Mouse (Mus musculus) adrenal gland, postnatal 14 days (tissue): Measurements from ENCODE around the gene Qrich2. TPM values are rescaled to one million over a fixed set of nuclear protein-coding genes. Genes with fewer than 3 reads are reported as not detected.
A peak's percentile ranks its signal among the peaks of the same experiment; 100 is the strongest.
"Not testable (repeated sequence)": the region's sequence is repeated elsewhere in the genome, so short reads cannot be mapped to it uniquely, and the experiment has no call there.

Experiments
- DNase-seq: peaks from one replicate; pipeline ENCODE4 v3.0.0; 2021; ENCODE audit warnings: mixed read lengths
- long read RNA-seq, 2 experiments: library from polyadenylated mRNA; stranded (forward); transcript quantifications; one replicate each; pipeline ENCODE4 v2.0.0; 2021
- total RNA-seq: library from RNA; stranded (reverse); gene quantifications from 2 replicates; pipeline ENCODE4 v1.2.3, GENCODE M21; 2021

The Qrich2 gene
- total RNA-seq: not detected in 2 replicates
- long read RNA-seq, experiment 1: 0 reads
- long read RNA-seq, experiment 2: 0 reads

GRCm38 (mm10) chr11:116466141-116466540 is at the start of gene Qrich2:
Gene Qrich2, minus strand, starts transcription at chr11:116466241.
- DNase-seq: no peak

DNA sequence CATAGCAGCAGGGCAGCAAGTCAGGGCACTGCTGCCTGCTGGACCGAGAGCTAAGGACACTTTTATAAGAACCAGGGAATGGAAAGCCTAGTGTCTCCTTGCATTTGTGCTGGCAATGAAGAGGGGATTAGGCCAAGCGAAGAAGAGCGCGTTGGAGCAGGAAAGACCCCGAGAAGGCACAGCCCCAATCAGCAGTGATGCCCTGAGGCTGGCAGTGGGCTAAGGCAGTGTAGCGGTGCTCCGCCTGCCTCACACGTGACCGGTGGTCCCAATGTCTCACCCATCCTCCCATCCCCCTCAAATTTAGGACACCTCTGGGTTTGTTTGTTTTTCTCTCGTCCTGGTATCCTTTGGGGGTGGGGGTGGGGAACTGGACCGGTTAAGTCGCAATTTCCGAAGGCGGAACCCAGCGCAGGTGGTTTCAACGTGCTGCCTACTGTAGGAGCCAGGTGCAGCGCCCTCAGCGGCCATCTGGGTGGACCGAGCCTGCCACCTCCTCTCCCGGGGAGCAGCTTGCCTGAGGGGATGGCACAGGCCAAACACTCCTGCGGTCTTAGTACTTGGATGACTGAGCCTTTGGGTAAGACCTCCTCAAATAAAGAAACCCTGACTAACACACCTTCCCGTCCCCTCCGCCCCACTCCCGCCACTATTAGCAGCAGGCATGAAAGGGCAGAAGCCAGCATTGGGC is 49.4 kb upstream of the Qrich2 start:
- no peak for DNase-seq

GRCm38 (mm10) chr11:116513531-116514038 is 47.5 kb upstream of the Qrich2 start:
- no peak for DNase-seq

DNA sequence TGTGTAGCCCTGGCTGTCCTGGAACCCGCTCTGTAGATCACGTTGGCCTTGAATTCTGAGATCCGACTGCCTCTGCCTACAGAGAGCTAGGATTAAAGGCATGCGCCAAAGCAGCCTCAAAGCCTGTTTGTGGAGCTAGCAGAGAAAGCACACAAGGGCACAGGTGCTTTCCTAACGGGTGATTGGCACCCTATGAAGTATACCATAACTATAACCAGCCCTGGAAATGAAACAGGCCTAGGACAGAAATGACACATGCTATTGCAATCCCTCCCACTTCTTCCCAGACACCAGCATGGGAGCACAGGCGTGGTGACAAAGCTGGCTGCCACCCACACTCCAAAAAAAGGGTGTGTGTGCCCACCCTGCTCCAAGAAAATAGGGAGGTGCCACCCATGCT is 46.9 kb upstream of the Qrich2 start:
- DNase-seq: no peak

DNA sequence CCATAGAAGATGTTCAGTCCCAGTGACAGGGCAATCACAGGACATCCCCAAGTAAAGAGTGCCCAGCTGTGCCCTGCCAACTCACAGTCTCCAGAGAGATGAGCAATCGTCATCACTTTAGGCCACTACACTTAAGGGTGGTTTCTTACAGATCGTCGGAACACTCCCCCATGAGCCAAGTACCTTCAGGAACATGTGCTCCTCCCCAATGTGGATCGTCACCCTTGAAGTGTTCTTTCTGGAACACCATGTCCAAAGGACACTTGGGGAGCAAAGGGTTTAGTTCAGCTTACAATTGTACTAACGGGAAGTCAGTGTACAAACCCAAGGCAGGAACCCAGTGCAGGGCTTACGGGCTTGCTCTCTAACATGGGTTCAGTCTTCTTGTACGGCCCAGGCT is 46.1 kb upstream of the Qrich2 start:
- no peak for DNase-seq

- no peak for DNase-seq
These were observed 45.3 kb upstream of the Qrich2 start for GRCm38 (mm10) chr11:116511301-116511868.

DNA sequence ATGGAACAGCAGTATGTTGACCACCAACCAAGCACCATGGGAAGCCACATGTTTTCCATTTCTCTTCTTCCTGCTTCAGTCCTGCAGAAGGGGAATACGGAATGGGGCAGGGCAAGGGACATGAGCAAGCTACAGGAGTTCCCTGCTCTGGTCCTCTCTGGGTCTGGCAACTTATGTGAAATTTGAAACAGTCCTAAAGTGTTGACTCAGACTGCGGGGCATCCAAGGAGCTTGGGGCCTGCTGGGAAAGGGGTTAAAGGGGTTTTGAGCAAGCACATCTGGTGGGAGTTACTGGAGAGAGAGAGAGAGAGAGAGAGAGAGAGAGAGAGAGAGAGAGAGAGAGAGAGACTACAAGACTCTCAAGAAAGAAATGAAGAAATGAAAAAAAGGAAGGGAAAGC is 42.6 kb upstream of the Qrich2 start:
- DNase-seq: no peak

DNA sequence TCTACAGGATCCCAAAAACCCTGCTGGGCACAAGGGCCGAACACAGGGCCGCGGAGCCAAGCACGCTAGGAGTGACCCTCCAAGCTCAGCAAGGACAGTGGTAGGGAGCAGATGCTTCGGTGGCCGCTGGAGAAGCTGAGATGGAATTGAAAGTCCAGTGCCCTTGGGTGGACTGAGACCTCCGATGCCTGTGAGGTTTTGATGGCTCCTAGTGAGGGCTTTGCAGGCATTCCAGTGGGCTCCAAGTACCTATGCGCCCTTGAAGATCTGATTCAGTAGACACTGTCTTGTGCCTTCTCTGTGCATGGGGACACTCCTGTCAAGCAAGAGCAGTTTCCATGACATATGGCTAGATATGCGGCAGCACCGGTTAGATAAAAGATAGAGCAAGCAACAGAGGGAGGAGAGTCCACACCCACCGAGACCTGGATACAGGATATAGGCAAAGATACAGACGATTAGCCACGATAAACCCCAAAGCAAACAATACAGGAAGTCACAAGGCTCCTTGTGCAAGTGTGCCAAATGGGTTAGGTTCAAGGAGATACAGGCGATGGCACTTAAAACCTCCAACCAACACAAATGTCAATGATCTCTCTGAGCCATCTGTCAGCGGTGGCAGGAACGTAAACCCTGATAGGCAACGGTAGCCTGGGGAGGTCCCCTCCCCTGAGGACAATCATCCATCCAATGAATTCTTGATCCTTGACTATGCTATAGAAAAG is 40.3 kb upstream of the Qrich2 start:
- no peak for DNase-seq

DNA sequence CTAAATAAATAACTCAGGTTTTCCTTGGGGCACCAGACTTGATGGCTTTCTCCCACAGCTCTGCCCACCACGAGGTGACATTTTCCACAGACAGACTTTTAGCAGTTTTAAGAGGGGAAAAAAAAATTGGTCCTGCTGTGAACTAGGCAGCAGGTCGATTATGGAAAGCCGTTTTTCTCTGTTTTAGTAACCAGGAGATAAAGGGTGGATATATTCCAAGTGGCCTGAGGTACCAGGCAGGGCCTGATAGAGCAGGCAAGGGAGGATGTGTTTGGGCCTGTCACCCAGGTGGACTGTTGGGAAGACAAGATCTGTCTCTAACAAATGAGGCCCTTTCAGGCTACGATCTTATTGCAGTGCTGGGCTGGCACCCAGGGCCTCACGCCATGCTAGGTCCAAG is 39.5 kb upstream of the Qrich2 start:
- DNase-seq: no peak

GRCm38 (mm10) chr11:116504516-116504915 is 38.5 kb upstream of the Qrich2 start:
- no peak for DNase-seq

GRCm38 (mm10) chr11:116501005-116501746 is 35.1 kb upstream of the Qrich2 start:
- peak; percentile 37 for DNase-seq

DNA sequence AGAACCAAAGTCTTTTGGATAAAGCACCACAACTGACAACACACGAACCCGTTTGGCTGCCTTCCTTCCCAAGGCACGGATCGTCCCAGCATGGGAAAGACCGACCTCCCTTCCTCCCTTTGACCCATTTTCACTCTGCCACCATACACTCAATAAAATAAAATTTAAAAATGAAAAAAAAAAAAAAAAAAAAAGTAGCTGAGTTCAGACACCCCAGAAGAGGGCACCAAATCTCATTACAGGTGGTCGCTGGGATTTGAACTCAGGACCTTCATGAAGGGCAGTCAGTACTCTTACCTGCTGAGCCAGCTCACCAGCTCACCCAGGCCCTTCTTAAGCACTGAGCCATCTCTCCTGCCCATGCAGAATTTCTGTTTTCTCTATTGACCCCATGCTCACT is 33.0 kb upstream of the Qrich2 start:
- DNase-seq: no peak

GRCm38 (mm10) chr11:116498596-116498995 is 32.6 kb upstream of the Qrich2 start:
- DNase-seq: no peak

DNA sequence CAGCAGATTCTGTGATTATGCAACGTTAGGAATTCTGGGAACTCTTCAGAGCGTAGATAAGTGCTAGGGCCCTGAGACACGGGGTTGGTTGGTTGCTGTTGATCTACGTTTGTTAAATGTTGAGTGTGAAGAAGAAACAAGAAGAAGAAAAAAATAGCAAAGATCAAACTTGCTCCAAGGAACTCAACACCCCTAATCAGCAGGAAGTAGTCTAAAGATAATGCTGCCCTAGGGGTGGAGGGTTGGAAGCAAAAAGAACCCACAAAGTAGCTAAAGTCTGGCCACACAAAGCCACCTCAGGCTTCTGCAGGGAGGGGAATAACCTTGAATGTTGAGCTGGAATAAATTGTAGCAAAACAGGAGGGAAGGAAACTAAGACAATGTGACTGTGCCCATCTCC is 31.3 kb upstream of the Qrich2 start:
- DNase-seq: no peak

DNA sequence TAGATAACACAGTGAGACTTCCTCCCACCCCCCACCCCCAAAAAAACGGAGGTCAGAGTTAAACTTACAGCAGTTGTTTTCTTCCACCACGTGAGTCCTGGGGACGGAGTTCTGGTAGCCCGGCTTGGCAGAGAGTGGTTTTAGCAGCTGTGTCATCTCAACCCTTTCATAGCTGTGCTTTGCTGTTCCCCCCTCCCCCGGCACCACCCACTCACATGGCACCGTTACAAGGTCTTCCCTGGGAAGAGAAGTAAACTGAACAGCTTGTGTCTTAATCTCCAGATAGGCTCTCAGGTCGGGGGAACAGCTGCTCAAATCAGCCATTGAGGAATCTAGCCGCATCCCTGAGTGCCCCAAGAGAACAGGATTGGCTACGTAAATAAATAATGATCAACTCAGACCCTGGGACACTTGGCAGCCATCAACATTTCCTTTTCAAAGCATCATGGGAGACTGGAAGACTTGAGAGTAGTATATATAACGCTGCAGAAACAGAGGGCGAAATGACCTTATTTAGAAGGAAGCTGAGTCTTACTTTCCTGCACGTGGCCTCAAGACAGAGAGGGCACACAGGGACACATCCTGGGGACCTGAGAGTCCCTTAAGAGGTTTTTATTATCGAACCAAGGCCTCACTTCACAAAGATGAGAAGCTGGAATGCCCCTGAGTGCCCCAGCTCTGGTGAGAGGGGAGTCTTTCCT is 28.6 kb upstream of the Qrich2 start:
- peak; percentile 70 for DNase-seq

DNA sequence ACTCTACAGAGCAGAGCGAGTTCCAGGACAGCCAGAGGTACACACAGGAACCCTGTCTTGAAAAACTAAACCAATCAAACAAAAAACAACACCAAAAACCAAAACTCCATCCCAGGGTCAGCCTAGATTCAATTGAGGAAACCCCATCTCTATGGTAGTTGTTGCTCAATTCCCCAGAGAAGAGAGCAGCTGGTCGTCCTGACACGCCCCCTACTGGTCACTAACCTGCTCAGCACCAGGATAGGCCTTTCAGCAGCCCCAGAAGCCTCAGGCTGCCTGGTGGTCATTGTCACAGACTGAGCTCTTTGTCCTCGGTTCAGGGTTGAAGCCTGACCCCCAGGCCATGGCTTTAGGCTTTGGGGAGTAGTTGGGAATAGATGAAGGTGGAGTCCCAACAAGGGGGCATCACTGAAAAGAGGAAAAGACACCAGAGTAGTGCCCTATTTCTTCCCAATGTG is 27.8 kb upstream of the Qrich2 start, which contains the start of gene Prpsap1:
TSS of gene Prpsap1 (minus strand) at position 408 of the 458 bp plus-strand sequence.
- peak; percentile 77 for DNase-seq

- DNase-seq: no peak
These were observed 27.1 kb upstream of the Qrich2 start for GRCm38 (mm10) chr11:116493191-116493590.

GRCm38 (mm10) chr11:116492507-116492906 is 26.5 kb upstream of the Qrich2 start:
- DNase-seq: not testable (repeated sequence)

GRCm38 (mm10) chr11:116491338-116491737 is 25.3 kb upstream of the Qrich2 start:
- no peak for DNase-seq

DNA sequence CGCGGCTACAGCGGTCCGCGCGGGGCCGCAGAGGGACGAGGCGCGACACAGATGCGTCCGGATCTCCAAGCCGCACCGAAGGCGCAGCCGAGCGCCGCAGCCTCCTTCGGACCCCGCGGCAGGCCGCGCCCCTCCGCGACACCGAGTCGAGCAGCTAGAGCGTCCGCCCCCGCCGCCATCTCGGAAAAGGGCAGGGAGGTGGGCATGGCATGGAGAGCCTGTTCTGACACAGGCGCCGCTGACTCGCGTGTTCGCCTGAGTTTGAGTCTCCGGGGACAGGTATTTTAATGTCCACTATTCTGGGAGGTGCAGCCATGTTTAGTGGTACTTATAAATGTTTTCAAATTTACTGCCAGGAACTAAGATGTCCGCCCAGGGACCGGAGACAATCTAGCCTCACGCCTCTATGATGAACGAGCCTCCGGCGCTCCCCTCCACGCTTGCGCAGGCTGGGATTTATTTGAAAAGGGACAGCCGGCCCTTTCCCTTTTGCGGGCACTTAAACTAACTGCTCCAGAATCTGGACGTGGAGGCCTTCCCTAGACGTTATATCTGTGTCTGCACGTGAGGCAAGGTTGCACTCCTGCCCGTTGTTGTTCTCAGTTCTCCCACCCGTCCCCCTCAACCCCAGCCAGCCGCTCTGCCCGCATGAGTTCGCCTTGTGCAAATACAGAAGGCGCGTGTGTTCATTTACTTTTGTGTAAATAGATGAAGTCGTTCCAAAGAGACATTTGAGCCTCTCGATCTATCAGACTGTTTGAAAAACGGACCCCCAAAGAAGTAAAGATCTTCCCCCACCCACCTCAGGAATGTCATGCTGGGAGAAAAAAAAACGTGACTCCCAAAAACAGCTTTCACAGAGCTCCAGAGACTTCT is 24.4 kb upstream of the Qrich2 start:
- peak; percentile 94 for DNase-seq
